Mouse (Mus musculus): ENCODE data around the gene Vps26b.

The Vps26b gene

GRCm38 (mm10) chr9:27029828-27030762 lies at the start of gene Vps26b, which contains the start of gene Ncapd3:
Vps26b (minus strand) TSS chr9:27030065.
Ncapd3 (plus strand) TSS chr9:27030175.
- peak; percentile 95 to 96 for DNase-seq

- no peak for DNase-seq
Measured at GRCm38 (mm10) chr9:27075812-27076211, 45.9 kb upstream of the Vps26b start.

GRCm38 (mm10) chr9:27074677-27075076 lies 44.8 kb upstream of the Vps26b start:
- DNase-seq = no peak

- DNase-seq = no peak
Measured at GRCm38 (mm10) chr9:27070895-27071294, 41.0 kb upstream of the Vps26b start.

GRCm38 (mm10) chr9:27058341-27058740 lies 28.5 kb upstream of the Vps26b start:
- DNase-seq = no peak

GRCm38 (mm10) chr9:27049492-27049891 lies 19.6 kb upstream of the Vps26b start:
- DNase-seq = no peak

- DNase-seq = no peak
Measured at GRCm38 (mm10) chr9:27043892-27044291, 14.0 kb upstream of the Vps26b start.

- no peak for DNase-seq
Measured at GRCm38 (mm10) chr9:27030763-27031100, 867 bp upstream of the Vps26b start.

GRCm38 (mm10) chr9:27029022-27029827 lies 640 bp downstream of the Vps26b start:
- peak; percentile 57 to 60 for DNase-seq

- DNase-seq = no peak
Measured at GRCm38 (mm10) chr9:27026708-27027107, 3.2 kb downstream of the Vps26b start.

GRCm38 (mm10) chr9:27023681-27024080 lies 6.2 kb downstream of the Vps26b start:
- DNase-seq = no peak

- DNase-seq = no peak
Measured at GRCm38 (mm10) chr9:27018961-27019360, 10.9 kb downstream of the Vps26b start.

GRCm38 (mm10) chr9:27011572-27011971 lies 18.3 kb downstream of the Vps26b start:
- DNase-seq = no peak

GRCm38 (mm10) chr9:27009231-27009630 lies 20.6 kb downstream of the Vps26b start:
- no peak for DNase-seq

- DNase-seq = no peak
Measured at GRCm38 (mm10) chr9:27006866-27007265, 23.0 kb downstream of the Vps26b start.

GRCm38 (mm10) chr9:27005933-27006332 lies 23.9 kb downstream of the Vps26b start:
- no peak for DNase-seq

GRCm38 (mm10) chr9:27005231-27005630 lies 24.6 kb downstream of the Vps26b start:
- no peak for DNase-seq

GRCm38 (mm10) chr9:26999461-27000395 lies 30.1 kb downstream of the Vps26b start, which contains the start of the genes Acad8 and Thyn1:
Acad8 (minus strand) TSS chr9:26999566.
Thyn1 (plus strand) TSS chr9:26999710.
- DNase-seq = peak; percentile 94

- DNase-seq = no peak
Measured at GRCm38 (mm10) chr9:26998669-26999460, 31.0 kb downstream of the Vps26b start.

- DNase-seq = no peak
Measured at GRCm38 (mm10) chr9:26997501-26997900, 32.4 kb downstream of the Vps26b start.

GRCm38 (mm10) chr9:26997062-26997461 lies 32.8 kb downstream of the Vps26b start:
- no peak for DNase-seq

Data from cerebellum, postnatal 36 days (tissue).